Mouse (Mus musculus) T-cell, adult 2 months (primary cell): ENCODE data around the gene Gdf10.

ENCODE experiments used
- DNase-seq: peaks from one replicate; pipeline ENCODE4 v3.0.0; 2022; ENCODE audit warnings: low spot score

Gdf10 gene

GRCm38 (mm10) chr14:33939117-33939516 lies 15.7 kb downstream of the Gdf10 start:
- DNase-seq, result no peak

- DNase-seq, result no peak
Measured at GRCm38 (mm10) chr14:33940739-33941138, 17.4 kb downstream of the Gdf10 start, which contains the start of gene Gdf2. Gene Gdf2, plus strand, starts transcription at chr14:33941039.

- no peak for DNase-seq
Measured at GRCm38 (mm10) chr14:33942222-33942621, 18.8 kb downstream of the Gdf10 start.

- no peak for DNase-seq
Measured at GRCm38 (mm10) chr14:33946125-33946524, 22.7 kb downstream of the Gdf10 start.

- DNase-seq, result no peak
Measured at GRCm38 (mm10) chr14:33952233-33952981, 29.0 kb downstream of the Gdf10 start.

- no peak for DNase-seq
Measured at GRCm38 (mm10) chr14:33953761-33954160, 30.4 kb downstream of the Gdf10 start, which contains the start of gene Rbp3. Gene Rbp3, plus strand, starts transcription at chr14:33954003.

- DNase-seq, result no peak
Measured at GRCm38 (mm10) chr14:33956055-33956454, 32.7 kb downstream of the Gdf10 start.

GRCm38 (mm10) chr14:33958186-33958585 lies 34.8 kb downstream of the Gdf10 start:
- DNase-seq, result no peak

- no peak for DNase-seq
Measured at GRCm38 (mm10) chr14:33958841-33959240, 35.5 kb downstream of the Gdf10 start.

- DNase-seq, result no peak
Measured at GRCm38 (mm10) chr14:33959341-33959740, 36.0 kb downstream of the Gdf10 start.

- DNase-seq, result no peak
Measured at GRCm38 (mm10) chr14:33965675-33966074, 42.3 kb downstream of the Gdf10 start.

- no peak for DNase-seq
Measured at GRCm38 (mm10) chr14:33972679-33973078, 49.3 kb downstream of the Gdf10 start.

- DNase-seq, result no peak
Measured at GRCm38 (mm10) chr14:33974752-33975151, 51.4 kb downstream of the Gdf10 start.

GRCm38 (mm10) chr14:33977748-33978147 lies 54.4 kb downstream of the Gdf10 start:
- DNase-seq, result no peak

- no peak for DNase-seq
Measured at GRCm38 (mm10) chr14:33978604-33979059, 55.2 kb downstream of the Gdf10 start, which contains the start of gene Zfp488. Gene Zfp488, minus strand, starts transcription at chr14:33978764.
